Mouse (Mus musculus): ENCODE results near the gene Rnf220. TPM values are rescaled to one million over a fixed set of nuclear protein-coding genes. Genes with fewer than 3 reads are reported as not detected.

The Rnf220 gene
- polyA plus RNA-seq, 1 experiment from 2014 or later = 51.5 TPM

GRCm38 (mm10) chr4:117447926-117448325 is 48.9 kb downstream of the Rnf220 start:
- Histone ChIP-seq H3K27ac (replicated peaks; ENCODE audit: low read depth, low read length) (no peak overlapping the region), H3K27me3 (ENCODE audit: control insufficient read depth, insufficient read depth, low read length) (no peaks in the 10 kb centered on the region), H3K36me3 (replicated peaks; ENCODE audit: control insufficient read depth, insufficient read depth, low read depth, low read length) (no peaks in the 10 kb centered on the region), H3K9ac (replicated peaks; ENCODE audit: low read length) (no peak overlapping the region), H3K4me1 (ENCODE audit: control insufficient read depth, insufficient read depth, low read length) (no peaks in the 10 kb centered on the region), H3K4me3 (ENCODE audit: low read depth, low read length) (no peak overlapping the region), H3K4me2 (ENCODE audit: low read depth, low read length) (no peak overlapping the region), H3K9me3 (replicated peaks; ENCODE audit: control insufficient read depth, low read length) (no peaks in the 10 kb centered on the region)
- ATAC-seq (replicated peaks; ENCODE audit: insufficient number of reproducible peaks, low FRiP score, low TSS enrichment, low read depth) = no peak
- WGBS = 91% methylated on average over 3 of the region's 3 CpGs
- no peak for DNase-seq (ENCODE audit: low spot score)

- Histone ChIP-seq H3K27me3 (ENCODE audit: control insufficient read depth, insufficient read depth, low read length) (no peaks in the 10 kb centered on the region), H3K4me1 (ENCODE audit: control insufficient read depth, insufficient read depth, low read length) (no peaks in the 10 kb centered on the region), H3K27ac (replicated peaks; ENCODE audit: low read depth, low read length) (no peak overlapping the region), H3K36me3 (replicated peaks; ENCODE audit: control insufficient read depth, insufficient read depth, low read depth, low read length) (no peaks in the 10 kb centered on the region), H3K4me2 (ENCODE audit: low read depth, low read length) (no peak overlapping the region), H3K4me3 (ENCODE audit: low read depth, low read length) (no peak overlapping the region), H3K9me3 (replicated peaks; ENCODE audit: control insufficient read depth, low read length) (no peaks in the 10 kb centered on the region), H3K9ac (replicated peaks; ENCODE audit: low read length) (no peak overlapping the region)
- DNase-seq (ENCODE audit: low spot score) (no peak), ATAC-seq (replicated peaks; ENCODE audit: insufficient number of reproducible peaks, low FRiP score, low TSS enrichment, low read depth) (no peak)
- 88% methylated on average over 19 of the region's 19 CpGs for WGBS
These were observed 51.2 kb downstream of the Rnf220 start for GRCm38 (mm10) chr4:117445516-117446207.

GRCm38 (mm10) chr4:117438919-117439318 is 57.9 kb downstream of the Rnf220 start:
- no peak overlapping the region for H3K4me2 ChIP-seq (ENCODE audit: low read depth, low read length)
- H3K27me3 ChIP-seq (ENCODE audit: control insufficient read depth, insufficient read depth, low read length) = no peaks in the 10 kb centered on the region
- no peak for DNase-seq (ENCODE audit: low spot score)
- no peak overlapping the region for H3K9ac ChIP-seq (replicated peaks; ENCODE audit: low read length)
- H3K4me1 ChIP-seq (ENCODE audit: control insufficient read depth, insufficient read depth, low read length) = no peaks in the 10 kb centered on the region
- no peak overlapping the region for H3K4me3 ChIP-seq (ENCODE audit: low read depth, low read length)
- WGBS = 78% methylated on average over 3 of the region's 3 CpGs
- H3K9me3 ChIP-seq (replicated peaks; ENCODE audit: control insufficient read depth, low read length) = no peaks in the 10 kb centered on the region
- H3K36me3 ChIP-seq (replicated peaks; ENCODE audit: control insufficient read depth, insufficient read depth, low read depth, low read length) = no peaks in the 10 kb centered on the region
- ATAC-seq (replicated peaks; ENCODE audit: insufficient number of reproducible peaks, low FRiP score, low TSS enrichment, low read depth) = no peak
- H3K27ac ChIP-seq (replicated peaks; ENCODE audit: low read depth, low read length) = no peak overlapping the region

- no peak for DNase-seq (ENCODE audit: low spot score)
- Histone ChIP-seq H3K27me3 (ENCODE audit: control insufficient read depth, insufficient read depth, low read length) (no peaks in the 10 kb centered on the region), H3K36me3 (replicated peaks; ENCODE audit: control insufficient read depth, insufficient read depth, low read depth, low read length) (no peaks in the 10 kb centered on the region), H3K4me2 (ENCODE audit: low read depth, low read length) (no peak overlapping the region), H3K4me1 (ENCODE audit: control insufficient read depth, insufficient read depth, low read length) (no peaks in the 10 kb centered on the region), H3K4me3 (ENCODE audit: low read depth, low read length) (no peak overlapping the region), H3K9ac (replicated peaks; ENCODE audit: low read length) (no peak overlapping the region), H3K9me3 (replicated peaks; ENCODE audit: control insufficient read depth, low read length) (no peaks in the 10 kb centered on the region), H3K27ac (replicated peaks; ENCODE audit: low read depth, low read length) (no peak overlapping the region)
- WGBS = 77% methylated on average over 14 of the region's 14 CpGs
- ATAC-seq (replicated peaks; ENCODE audit: insufficient number of reproducible peaks, low FRiP score, low TSS enrichment, low read depth) = no peak
These were observed 58.8 kb downstream of the Rnf220 start for GRCm38 (mm10) chr4:117438064-117438463.

GRCm38 (mm10) chr4:117436995-117437660 is 59.7 kb downstream of the Rnf220 start:
- ATAC-seq (replicated peaks; ENCODE audit: insufficient number of reproducible peaks, low FRiP score, low TSS enrichment, low read depth) (no peak), DNase-seq (ENCODE audit: low spot score) (peak; percentile 43)
- no peaks in the 10 kb centered on the region for H3K36me3 ChIP-seq (replicated peaks; ENCODE audit: control insufficient read depth, insufficient read depth, low read depth, low read length)
- H3K4me2 ChIP-seq (ENCODE audit: low read depth, low read length) = no peak overlapping the region
- 23% methylated on average over 14 of the region's 14 CpGs for whole genome bisulfite sequencing
- H3K4me1 ChIP-seq (ENCODE audit: control insufficient read depth, insufficient read depth, low read length) = no peaks in the 10 kb centered on the region
- H3K4me3 ChIP-seq (ENCODE audit: low read depth, low read length) = no peak overlapping the region
- H3K9ac ChIP-seq (replicated peaks; ENCODE audit: low read length) = no peak overlapping the region
- H3K27me3 ChIP-seq (ENCODE audit: control insufficient read depth, insufficient read depth, low read length) = no peaks in the 10 kb centered on the region
- H3K9me3 ChIP-seq (replicated peaks; ENCODE audit: control insufficient read depth, low read length) = no peaks in the 10 kb centered on the region
- no peak overlapping the region for H3K27ac ChIP-seq (replicated peaks; ENCODE audit: low read depth, low read length)

- H3K4me3 ChIP-seq (ENCODE audit: low read depth, low read length) = no peak overlapping the region
- no peaks in the 10 kb centered on the region for H3K4me1 ChIP-seq (ENCODE audit: control insufficient read depth, insufficient read depth, low read length)
- no peaks in the 10 kb centered on the region for H3K9me3 ChIP-seq (replicated peaks; ENCODE audit: control insufficient read depth, low read length)
- 67% methylated on average over 8 of the region's 8 CpGs for WGBS
- no peak for DNase-seq (ENCODE audit: low spot score)
- H3K27ac ChIP-seq (replicated peaks; ENCODE audit: low read depth, low read length) = no peak overlapping the region
- no peaks in the 10 kb centered on the region for H3K36me3 ChIP-seq (replicated peaks; ENCODE audit: control insufficient read depth, insufficient read depth, low read depth, low read length)
- H3K4me2 ChIP-seq (ENCODE audit: low read depth, low read length) = no peak overlapping the region
- no peak for ATAC-seq (replicated peaks; ENCODE audit: insufficient number of reproducible peaks, low FRiP score, low TSS enrichment, low read depth)
- no peak overlapping the region for H3K9ac ChIP-seq (replicated peaks; ENCODE audit: low read length)
- H3K27me3 ChIP-seq (ENCODE audit: control insufficient read depth, insufficient read depth, low read length) = no peaks in the 10 kb centered on the region
These were observed 62.5 kb downstream of the Rnf220 start for GRCm38 (mm10) chr4:117434336-117434735.

- 70% methylated on average over 9 of the region's 9 CpGs for WGBS
- DNase-seq (ENCODE audit: low spot score) (no peak), ATAC-seq (replicated peaks; ENCODE audit: insufficient number of reproducible peaks, low FRiP score, low TSS enrichment, low read depth) (no peak)
- H3K4me1 ChIP-seq (ENCODE audit: control insufficient read depth, insufficient read depth, low read length) = no peaks in the 10 kb centered on the region
- no peak overlapping the region for H3K27ac ChIP-seq (replicated peaks; ENCODE audit: low read depth, low read length)
- H3K4me2 ChIP-seq (ENCODE audit: low read depth, low read length) = no peak overlapping the region
- no peaks in the 10 kb centered on the region for H3K36me3 ChIP-seq (replicated peaks; ENCODE audit: control insufficient read depth, insufficient read depth, low read depth, low read length)
- H3K27me3 ChIP-seq (ENCODE audit: control insufficient read depth, insufficient read depth, low read length) = no peaks in the 10 kb centered on the region
- no peak overlapping the region for H3K4me3 ChIP-seq (ENCODE audit: low read depth, low read length)
- H3K9ac ChIP-seq (replicated peaks; ENCODE audit: low read length) = no peak overlapping the region
- H3K9me3 ChIP-seq (replicated peaks; ENCODE audit: control insufficient read depth, low read length) = no peaks in the 10 kb centered on the region
These were observed 67.2 kb downstream of the Rnf220 start for GRCm38 (mm10) chr4:117429604-117430003.

- no peak for DNase-seq (ENCODE audit: low spot score)
- Histone ChIP-seq H3K4me1 (ENCODE audit: control insufficient read depth, insufficient read depth, low read length) (no peaks in the 10 kb centered on the region), H3K27ac (replicated peaks; ENCODE audit: low read depth, low read length) (no peak overlapping the region), H3K4me3 (ENCODE audit: low read depth, low read length) (no peak overlapping the region), H3K9me3 (replicated peaks; ENCODE audit: control insufficient read depth, low read length) (no peaks in the 10 kb centered on the region), H3K4me2 (ENCODE audit: low read depth, low read length) (no peak overlapping the region), H3K9ac (replicated peaks; ENCODE audit: low read length) (no peak overlapping the region), H3K36me3 (replicated peaks; ENCODE audit: control insufficient read depth, insufficient read depth, low read depth, low read length) (no peaks in the 10 kb centered on the region), H3K27me3 (ENCODE audit: control insufficient read depth, insufficient read depth, low read length) (no peaks in the 10 kb centered on the region)
- WGBS = 53% methylated on average over 12 of the region's 12 CpGs
- no peak for ATAC-seq (replicated peaks; ENCODE audit: insufficient number of reproducible peaks, low FRiP score, low TSS enrichment, low read depth)
These were observed 69.3 kb downstream of the Rnf220 start for GRCm38 (mm10) chr4:117427540-117427939.
